Mouse (Mus musculus): ENCODE measurements around the gene Kcnq1. TPM values are rescaled to one million over a fixed set of nuclear protein-coding genes. Genes with fewer than 3 reads are reported as not detected.

The Kcnq1 gene
- polyA plus RNA-seq, 1 experiment from 2014 or later, result 1.3 TPM

DNA sequence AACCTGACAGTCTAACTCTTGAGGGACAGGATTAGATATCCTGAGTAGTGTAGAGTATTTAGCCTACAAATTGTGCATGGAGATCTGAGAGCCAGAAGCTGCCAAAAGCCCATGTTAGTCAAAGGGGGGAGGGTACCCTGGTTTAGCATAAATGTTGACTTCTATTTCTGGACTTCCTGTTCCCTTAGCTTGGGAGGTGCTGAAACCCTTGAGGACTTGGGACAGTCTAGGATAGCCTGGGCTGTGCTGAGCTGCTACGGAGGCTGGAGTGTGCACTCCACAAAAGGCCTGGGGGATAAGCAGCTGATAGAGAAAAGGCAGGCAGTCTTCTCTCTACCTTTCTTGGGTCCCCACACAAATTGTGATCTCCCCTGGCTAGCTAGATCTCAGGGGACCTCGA, 177.5 kb downstream of the Kcnq1 start:
- Histone ChIP-seq H3K4me1 (ENCODE audit: control insufficient read depth, insufficient read depth, low read depth, low read length) (no peaks in the 10 kb centered on the region), H3K4me3 (ENCODE audit: low read length) (no peak overlapping the region), H3K27me3 (replicated peaks; ENCODE audit: control insufficient read depth, insufficient read depth, low read length) (no peaks in the 10 kb centered on the region), H3K27ac (ENCODE audit: low read depth, low read length) (no peak overlapping the region), H3K36me3 (ENCODE audit: control insufficient read depth, insufficient read depth, low read length) (no peaks in the 10 kb centered on the region), H3K9ac (ENCODE audit: low read depth, low read length) (no peak overlapping the region), H3K4me2 (ENCODE audit: low read length) (no peak overlapping the region), H3K9me3 (ENCODE audit: control insufficient read depth, low read length) (no peaks in the 10 kb centered on the region)
- 85% methylated on average over 2 of the region's 2 CpGs for WGBS
- no peak for ATAC-seq

GRCm38 (mm10) chr7:143284866-143285265, 178.7 kb downstream of the Kcnq1 start:
- 41% methylated on average over 1 of the region's 1 CpGs for WGBS
- Histone ChIP-seq H3K9ac (ENCODE audit: low read depth, low read length) (no peak overlapping the region), H3K4me2 (ENCODE audit: low read length) (no peak overlapping the region), H3K4me3 (ENCODE audit: low read length) (no peak overlapping the region), H3K9me3 (ENCODE audit: control insufficient read depth, low read length) (no peaks in the 10 kb centered on the region), H3K27me3 (replicated peaks; ENCODE audit: control insufficient read depth, insufficient read depth, low read length) (no peaks in the 10 kb centered on the region), H3K27ac (ENCODE audit: low read depth, low read length) (no peak overlapping the region), H3K36me3 (ENCODE audit: control insufficient read depth, insufficient read depth, low read length) (no peaks in the 10 kb centered on the region), H3K4me1 (ENCODE audit: control insufficient read depth, insufficient read depth, low read depth, low read length) (peaks cover 6% of the 10 kb centered on the region)
- ATAC-seq, result no peak

GRCm38 (mm10) chr7:143285440-143285839, 179.3 kb downstream of the Kcnq1 start:
- Histone ChIP-seq H3K27ac (ENCODE audit: low read depth, low read length) (no peak overlapping the region), H3K4me1 (ENCODE audit: control insufficient read depth, insufficient read depth, low read depth, low read length) (peaks cover 6% of the 10 kb centered on the region), H3K27me3 (replicated peaks; ENCODE audit: control insufficient read depth, insufficient read depth, low read length) (no peaks in the 10 kb centered on the region), H3K4me3 (ENCODE audit: low read length) (no peak overlapping the region), H3K9ac (ENCODE audit: low read depth, low read length) (no peak overlapping the region), H3K36me3 (ENCODE audit: control insufficient read depth, insufficient read depth, low read length) (no peaks in the 10 kb centered on the region), H3K4me2 (ENCODE audit: low read length) (no peak overlapping the region), H3K9me3 (ENCODE audit: control insufficient read depth, low read length) (no peaks in the 10 kb centered on the region)
- ATAC-seq, result no peak
- WGBS, result 77% methylated on average over 3 of the region's 3 CpGs

DNA sequence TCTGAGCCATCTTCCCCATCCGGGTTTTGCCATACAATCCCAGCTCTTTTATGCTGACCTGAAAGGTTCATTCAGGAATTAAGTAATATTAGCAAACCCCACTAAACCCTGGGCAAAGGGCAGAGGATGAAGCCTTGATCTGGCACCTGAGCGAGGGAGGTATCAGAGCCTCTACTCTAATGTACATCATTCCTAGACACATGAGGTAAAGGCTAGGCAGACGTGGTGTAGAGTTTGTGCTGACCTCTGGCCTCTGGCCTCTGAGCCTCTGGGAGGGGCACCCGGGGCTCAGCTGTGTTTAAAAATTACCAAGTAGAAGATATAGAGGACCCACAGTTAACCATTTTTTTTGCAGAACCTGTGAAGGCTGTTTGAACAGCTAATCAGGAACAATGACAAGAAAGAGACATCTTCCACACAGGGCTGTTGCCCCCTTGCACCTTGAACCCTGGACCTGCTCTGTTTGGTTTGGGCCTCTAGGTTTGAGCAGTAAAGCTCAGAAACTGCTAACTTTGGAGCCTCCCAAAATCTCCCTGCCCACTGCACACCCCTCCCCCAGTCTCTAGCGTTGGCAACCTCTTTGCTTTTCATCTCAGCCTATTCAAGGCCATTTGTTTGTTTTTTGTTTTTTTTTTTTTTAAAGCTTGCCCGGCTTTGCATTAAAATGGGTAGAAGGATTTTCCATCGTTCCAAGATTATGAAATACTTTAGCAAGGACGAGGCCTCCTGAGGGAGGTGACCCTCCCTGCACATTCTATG, 180.5 kb downstream of the Kcnq1 start:
- H3K36me3 ChIP-seq (ENCODE audit: control insufficient read depth, insufficient read depth, low read length), result no peaks in the 10 kb centered on the region
- no peak overlapping the region for H3K4me3 ChIP-seq (ENCODE audit: low read length)
- no peak overlapping the region for H3K27ac ChIP-seq (ENCODE audit: low read depth, low read length)
- H3K4me1 ChIP-seq (ENCODE audit: control insufficient read depth, insufficient read depth, low read depth, low read length), result peaks cover 10% of the 10 kb centered on the region
- no peaks in the 10 kb centered on the region for H3K9me3 ChIP-seq (ENCODE audit: control insufficient read depth, low read length)
- WGBS, result 63% methylated on average over 8 of the region's 8 CpGs
- ATAC-seq, result no peak
- H3K4me2 ChIP-seq (ENCODE audit: low read length), result no peak overlapping the region
- H3K9ac ChIP-seq (ENCODE audit: low read depth, low read length), result no peak overlapping the region
- H3K27me3 ChIP-seq (replicated peaks; ENCODE audit: control insufficient read depth, insufficient read depth, low read length), result no peaks in the 10 kb centered on the region

GRCm38 (mm10) chr7:143288135-143288534, 182.0 kb downstream of the Kcnq1 start:
- H3K36me3 ChIP-seq (ENCODE audit: control insufficient read depth, insufficient read depth, low read length), result no peaks in the 10 kb centered on the region
- WGBS, result 87% methylated on average over 7 of the region's 7 CpGs
- H3K4me2 ChIP-seq (ENCODE audit: low read length), result no peak overlapping the region
- H3K27me3 ChIP-seq (replicated peaks; ENCODE audit: control insufficient read depth, insufficient read depth, low read length), result no peaks in the 10 kb centered on the region
- no peaks in the 10 kb centered on the region for H3K9me3 ChIP-seq (ENCODE audit: control insufficient read depth, low read length)
- no peak overlapping the region for H3K4me3 ChIP-seq (ENCODE audit: low read length)
- peaks cover 14% of the 10 kb centered on the region for H3K4me1 ChIP-seq (ENCODE audit: control insufficient read depth, insufficient read depth, low read depth, low read length)
- H3K9ac ChIP-seq (ENCODE audit: low read depth, low read length), result no peak overlapping the region
- H3K27ac ChIP-seq (ENCODE audit: low read depth, low read length), result no peak overlapping the region
- no peak for ATAC-seq

DNA sequence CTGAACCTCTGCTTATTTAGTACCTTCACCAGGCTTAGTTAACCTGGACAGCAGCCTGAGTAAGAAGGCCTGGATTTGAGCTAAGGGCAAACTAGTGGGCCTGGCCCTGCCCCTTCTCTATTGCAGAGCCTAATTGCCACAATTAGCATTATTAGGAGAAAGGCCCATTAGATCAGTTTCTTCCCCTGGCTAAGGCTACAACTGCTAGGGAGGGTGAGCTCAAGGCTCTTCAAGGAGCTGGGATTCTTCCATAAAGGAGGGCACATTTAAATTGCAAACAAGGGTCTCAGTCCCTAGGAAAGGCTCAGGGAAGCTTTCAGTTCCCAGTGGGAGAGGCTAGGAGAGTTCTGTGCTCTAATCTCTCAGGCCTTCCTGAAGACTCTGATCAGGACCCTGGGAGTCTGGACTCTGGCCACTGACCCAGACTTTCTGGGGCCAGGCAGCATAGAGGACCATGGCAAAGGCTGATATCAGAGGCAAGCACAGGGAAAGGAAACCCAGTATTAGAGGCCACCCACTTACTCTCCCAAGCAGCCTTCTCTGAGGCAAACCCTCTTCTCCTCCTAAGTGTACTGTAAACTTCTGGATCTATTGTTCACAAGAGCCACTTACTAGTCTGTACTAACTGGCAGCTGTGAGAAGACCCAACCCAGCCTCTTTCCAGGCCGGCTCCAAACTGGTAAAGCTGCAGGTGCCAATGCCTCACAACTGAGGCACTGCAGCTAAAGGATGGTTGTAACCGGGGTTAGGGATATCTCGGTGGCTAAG, 183.1 kb downstream of the Kcnq1 start:
- ATAC-seq, result no peak
- WGBS, result 55% methylated on average over 3 of the region's 3 CpGs
- Histone ChIP-seq H3K36me3 (ENCODE audit: control insufficient read depth, insufficient read depth, low read length) (no peaks in the 10 kb centered on the region), H3K27me3 (replicated peaks; ENCODE audit: control insufficient read depth, insufficient read depth, low read length) (no peaks in the 10 kb centered on the region), H3K4me2 (ENCODE audit: low read length) (no peak overlapping the region), H3K9me3 (ENCODE audit: control insufficient read depth, low read length) (no peaks in the 10 kb centered on the region), H3K4me3 (ENCODE audit: low read length) (no peak overlapping the region), H3K9ac (ENCODE audit: low read depth, low read length) (no peak overlapping the region; the same call in 1 of the 2 replicates), H3K4me1 (ENCODE audit: control insufficient read depth, insufficient read depth, low read depth, low read length) (peaks cover 14% of the 10 kb centered on the region), H3K27ac (ENCODE audit: low read depth, low read length) (no peak overlapping the region)

DNA sequence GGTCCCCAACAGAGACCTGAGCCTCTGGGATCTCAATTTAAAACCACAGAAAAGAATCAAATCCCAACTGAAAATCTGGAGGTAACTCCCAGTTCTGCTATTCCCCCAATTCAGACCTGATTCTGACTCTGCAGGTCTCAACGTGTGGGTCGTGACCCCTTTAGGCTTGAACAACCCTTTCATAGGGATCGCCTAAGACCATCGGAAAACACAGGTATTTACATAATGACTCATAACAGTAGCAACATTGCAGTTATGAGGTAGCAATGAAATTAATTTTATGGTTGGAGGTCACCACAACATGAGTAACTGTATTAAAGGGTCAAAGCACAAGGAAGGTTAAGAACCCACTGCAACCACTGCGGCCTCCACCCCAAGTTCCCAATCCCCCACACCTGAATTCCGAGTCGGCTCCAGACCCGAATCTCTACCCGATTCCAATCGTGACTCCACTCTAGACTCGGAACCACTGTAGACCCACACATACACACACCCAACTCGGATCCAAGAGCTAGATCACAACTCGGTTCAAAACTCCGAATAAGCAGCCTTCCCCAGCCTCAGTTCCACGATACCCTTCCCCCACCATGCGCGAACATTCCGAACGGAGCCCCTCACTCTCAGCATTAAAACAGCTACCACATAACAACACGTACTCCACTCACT, 188.7 kb downstream of the Kcnq1 start:
- ATAC-seq, result no peak
- Histone ChIP-seq H3K4me1 (ENCODE audit: control insufficient read depth, insufficient read depth, low read depth, low read length) (peaks cover 8% of the 10 kb centered on the region), H3K4me2 (ENCODE audit: low read length) (peak overlapping the region; percentile 53), H3K27ac (ENCODE audit: low read depth, low read length) (peak overlapping the region; percentile 76), H3K27me3 (replicated peaks; ENCODE audit: control insufficient read depth, insufficient read depth, low read length) (no peaks in the 10 kb centered on the region), H3K36me3 (ENCODE audit: control insufficient read depth, insufficient read depth, low read length) (no peaks in the 10 kb centered on the region), H3K9me3 (ENCODE audit: control insufficient read depth, low read length) (peaks cover 8% of the 10 kb centered on the region), H3K4me3 (ENCODE audit: low read length) (peak overlapping the region; percentile 58), H3K9ac (ENCODE audit: low read depth, low read length) (peak overlapping the region; percentile 71)
- 51% methylated on average over 20 of the region's 20 CpGs for WGBS

- Histone ChIP-seq H3K4me3 (ENCODE audit: low read length) (peak overlapping the region; percentile 58), H3K36me3 (ENCODE audit: control insufficient read depth, insufficient read depth, low read length) (no peaks in the 10 kb centered on the region), H3K27ac (ENCODE audit: low read depth, low read length) (peak overlapping the region; percentile 76), H3K4me2 (ENCODE audit: low read length) (peak overlapping the region; percentile 53), H3K9ac (ENCODE audit: low read depth, low read length) (peak overlapping the region; percentile 71), H3K9me3 (ENCODE audit: control insufficient read depth, low read length) (peaks cover 8% of the 10 kb centered on the region), H3K27me3 (replicated peaks; ENCODE audit: control insufficient read depth, insufficient read depth, low read length) (no peaks in the 10 kb centered on the region), H3K4me1 (ENCODE audit: control insufficient read depth, insufficient read depth, low read depth, low read length) (peaks cover 8% of the 10 kb centered on the region)
- WGBS, result 56% methylated on average over 47 of the region's 47 CpGs
- ATAC-seq, result no peak
These were observed 189.3 kb downstream of the Kcnq1 start for GRCm38 (mm10) chr7:143295356-143296000.
